Mouse (Mus musculus): ENCODE measurements at regions not wholly inside any gene's neighbourhood (a gene's known extent, or its start where the extent isn't known, plus 50 kb on each side); places are given as distances from the start of the nearest gene placed in this dataset.

- TF ChIP-seq HCFC1 (IDR thresholded peaks at IDR 0.05; ENCODE audit: borderline replicate concordance, insufficient read depth, low read length) = no peak
- no peak for TF ChIP-seq ZC3H11A (IDR thresholded peaks at IDR 0.05; ENCODE audit: borderline replicate concordance, low read depth, low read length)
- TF ChIP-seq CHD2 (IDR thresholded peaks at IDR 0.05; ENCODE audit: low read depth, low read length) = no peak
- no peak for TF ChIP-seq ZNF384 (IDR thresholded peaks at IDR 0.05; ENCODE audit: low read depth, low read length)
Measured at GRCm38 (mm10) chr6:12177996-12178395, 270.4 kb downstream of the Phf14 start.

Measured in ES-E14 (cell line).